Mouse (Mus musculus): ENCODE measurements at regions not wholly inside any gene's neighbourhood (a gene's known extent, or its start where the extent isn't known, plus 50 kb on each side); places are given as distances from the start of the nearest gene placed in this dataset.

GRCm38 (mm10) chr17:4928631-4929030 lies 65.5 kb upstream of the Arid1b start:
- Histone ChIP-seq H3K27me3 (ENCODE audit: control insufficient read depth) (peaks cover 5% of the 10 kb centered on the region; the same call in 1 of the 2 replicates), H3K4me1 (ENCODE audit: control insufficient read depth) (no peaks in the 10 kb centered on the region), H3K4me3 (replicated peaks) (no peak overlapping the region), H3K9me3 (ENCODE audit: control insufficient read depth, low read length) (no peaks in the 10 kb centered on the region), H3K36me3 (ENCODE audit: control insufficient read depth) (no peaks in the 10 kb centered on the region)
- no peak for TF ChIP-seq TAL1 (IDR thresholded peaks at IDR 0.05; ENCODE audit: low read length)

- Histone ChIP-seq H3K9me3 (ENCODE audit: control insufficient read depth, low read length) (no peaks in the 10 kb centered on the region), H3K4me1 (ENCODE audit: control insufficient read depth) (no peaks in the 10 kb centered on the region), H3K36me3 (ENCODE audit: control insufficient read depth) (no peaks in the 10 kb centered on the region), H3K4me3 (replicated peaks) (no peak overlapping the region), H3K27me3 (ENCODE audit: control insufficient read depth) (peaks cover 5% of the 10 kb centered on the region; the same call in 1 of the 2 replicates)
- TF ChIP-seq GATA1 (IDR thresholded peaks at IDR 0.05; ENCODE audit: low read length): no peak
- TF ChIP-seq TAL1 (IDR thresholded peaks at IDR 0.05; ENCODE audit: low read length): no peak
Measured at GRCm38 (mm10) chr17:4935268-4935667, 58.9 kb upstream of the Arid1b start.

GRCm38 (mm10) chr17:4940589-4940988 lies 53.5 kb upstream of the Arid1b start:
- H3K9me3 ChIP-seq (ENCODE audit: control insufficient read depth, low read length): no peaks in the 10 kb centered on the region
- TF ChIP-seq TAL1 (IDR thresholded peaks at IDR 0.05; ENCODE audit: low read length): no peak
- TF ChIP-seq GATA1 (IDR thresholded peaks at IDR 0.05; ENCODE audit: low read length): no peak
- no peaks in the 10 kb centered on the region for H3K4me1 ChIP-seq (ENCODE audit: control insufficient read depth)
- no peak overlapping the region for H3K4me3 ChIP-seq (replicated peaks)
- H3K27me3 ChIP-seq (ENCODE audit: control insufficient read depth): no peaks in the 10 kb centered on the region; the same call in 1 of the 2 replicates
- H3K36me3 ChIP-seq (ENCODE audit: control insufficient read depth): no peaks in the 10 kb centered on the region

- no peaks in the 10 kb centered on the region for H3K36me3 ChIP-seq (ENCODE audit: control insufficient read depth)
- H3K27me3 ChIP-seq (ENCODE audit: control insufficient read depth): peaks cover 5% of the 10 kb centered on the region
- no peaks in the 10 kb centered on the region for H3K4me1 ChIP-seq (ENCODE audit: control insufficient read depth)
- no peaks in the 10 kb centered on the region for H3K9me3 ChIP-seq (ENCODE audit: control insufficient read depth, low read length)
- no peak for TF ChIP-seq TAL1 (IDR thresholded peaks at IDR 0.05; ENCODE audit: low read length)
- no peak for TF ChIP-seq GATA1 (IDR thresholded peaks at IDR 0.05; ENCODE audit: low read length)
- no peak overlapping the region for H3K4me3 ChIP-seq (replicated peaks)
Measured at GRCm38 (mm10) chr17:4941286-4941800, 52.8 kb upstream of the Arid1b start.

- H3K36me3 ChIP-seq (ENCODE audit: control insufficient read depth): no peaks in the 10 kb centered on the region
- no peaks in the 10 kb centered on the region for H3K9me3 ChIP-seq (ENCODE audit: control insufficient read depth, low read length)
- H3K27me3 ChIP-seq (ENCODE audit: control insufficient read depth): peaks cover 9% of the 10 kb centered on the region
- no peaks in the 10 kb centered on the region for H3K4me1 ChIP-seq (ENCODE audit: control insufficient read depth)
- H3K4me3 ChIP-seq (replicated peaks): no peak overlapping the region
- TF ChIP-seq TAL1 (IDR thresholded peaks at IDR 0.05; ENCODE audit: low read length) (no peak), GATA1 (IDR thresholded peaks at IDR 0.05; ENCODE audit: low read length) (no peak)
Measured at GRCm38 (mm10) chr17:4942868-4943267, 51.3 kb upstream of the Arid1b start.
